Mouse (Mus musculus) cerebellum, adult 2 months (tissue): ENCODE data around the gene 2010300C02Rik.

ENCODE experiments used
- CTCF ChIP-seq: fragments of 200-500 bp; IDR thresholded peaks from 2 replicates; pipeline ENCODE4 v1.5.1; 2011; ENCODE audit warnings: low read depth, mild to moderate bottlenecking, control low read depth, low read length, moderate library complexity, borderline replicate concordance; ENCODE audit not compliant: insufficient read depth
- POLR2A ChIP-seq: fragments of 200-500 bp; IDR thresholded peaks from 2 replicates; pipeline ENCODE4 v1.6.1; 2011; ENCODE audit warnings: low read length, control low read depth, borderline replicate concordance; ENCODE audit not compliant: insufficient read depth

- TF ChIP-seq CTCF (no peak), POLR2A (no peak)
Observed at GRCm38 (mm10) chr1:37619542-37619941, 100.3 kb downstream of the 2010300C02Rik start.
